Mouse (Mus musculus) brain, embryonic 18.5 days (tissue): ENCODE results near the gene Hist1h4j.
A peak's percentile ranks its signal among the peaks of the same experiment; 100 is the strongest.
"Not testable (repeated sequence)": the region's sequence is repeated elsewhere in the genome, so short reads cannot be mapped to it uniquely, and the experiment has no call there.

Source experiments
- DNase-seq: peaks from one replicate; pipeline ENCODE4 v3.0.0-alpha.2; 2012; ENCODE audit warnings: low read depth, low spot score

Hist1h4j gene

GRCm38 (mm10) chr13:21734906-21735767 lies at the start of gene Hist1h4j:
Gene Hist1h4j (plus strand): TSS chr13:21735064.
- DNase-seq: not testable (repeated sequence)

DNA sequence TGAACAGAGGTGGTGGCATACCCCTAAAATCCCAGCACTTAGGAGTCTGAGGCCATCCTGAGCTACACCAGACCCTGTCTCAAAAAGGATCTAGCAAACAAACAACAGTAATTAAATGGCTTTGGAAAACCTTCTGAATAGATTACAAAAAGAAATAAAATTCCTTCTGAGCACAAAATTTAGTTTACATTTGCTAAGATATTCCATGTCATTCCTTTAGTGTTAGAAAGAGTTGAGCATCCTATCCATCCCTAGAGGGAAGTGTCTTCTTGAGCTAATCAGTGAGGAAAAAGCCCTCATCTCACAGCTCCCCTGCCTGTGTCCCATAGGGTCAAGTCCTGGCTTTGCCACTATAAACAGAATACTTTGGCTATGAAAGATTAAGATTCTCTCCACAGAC lies 37.1 kb upstream of the Hist1h4j start, which contains the start of gene Olfr1359:
TSS of gene Olfr1359 (plus strand) at position 301 of the 400 bp plus-strand sequence.
- no peak for DNase-seq

DNA sequence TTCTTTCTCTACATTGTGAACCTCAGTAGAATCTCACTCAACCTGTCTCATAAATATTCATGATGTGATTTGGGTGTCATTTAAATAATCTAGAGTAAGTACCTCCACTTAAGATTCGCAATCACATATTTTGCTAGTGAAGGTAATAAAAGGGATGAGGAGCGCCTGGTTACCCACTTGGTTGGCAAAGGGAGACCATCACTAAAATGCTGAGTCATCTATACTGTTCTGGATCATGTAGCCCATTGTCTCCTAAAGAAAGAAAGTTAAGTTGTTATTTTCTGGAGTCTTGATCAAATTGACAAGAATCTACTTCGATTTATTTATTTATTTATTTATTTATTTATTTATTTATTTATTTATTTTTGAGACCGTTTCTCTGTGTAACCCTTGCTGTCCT lies 28.2 kb upstream of the Hist1h4j start:
- no peak for DNase-seq

DNA sequence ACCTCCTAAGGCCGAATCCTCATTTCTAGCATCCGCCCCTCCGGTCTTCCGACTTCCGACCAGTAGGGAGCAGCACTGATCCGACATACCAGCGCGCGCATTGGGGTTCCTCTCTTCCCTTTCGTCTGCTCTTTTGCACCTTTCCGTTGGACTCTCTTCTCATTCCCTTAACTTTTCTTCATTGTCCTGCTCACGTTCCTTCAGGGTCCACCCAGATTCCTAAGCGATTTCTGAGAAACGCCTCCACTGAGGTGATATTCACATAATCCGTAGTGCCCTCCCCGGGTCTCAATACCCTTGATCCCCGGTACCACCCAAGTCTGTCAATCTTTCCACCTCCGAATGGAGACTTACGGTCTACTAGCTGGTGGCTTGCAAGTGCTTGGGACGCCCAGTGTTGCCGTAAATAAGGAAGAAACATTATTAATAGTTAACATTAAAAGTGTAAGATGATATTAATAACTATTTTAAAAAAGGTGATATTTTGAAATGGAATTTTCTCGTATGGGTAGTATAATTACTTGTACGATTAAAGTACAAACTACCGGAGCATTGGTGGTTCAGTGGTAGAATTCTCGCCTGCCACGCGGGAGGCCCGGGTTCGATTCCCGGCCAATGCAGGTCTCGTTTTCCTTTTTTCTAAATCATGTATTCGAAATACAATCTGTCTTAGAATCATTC lies 24.7 kb upstream of the Hist1h4j start:
- DNase-seq: no peak

DNA sequence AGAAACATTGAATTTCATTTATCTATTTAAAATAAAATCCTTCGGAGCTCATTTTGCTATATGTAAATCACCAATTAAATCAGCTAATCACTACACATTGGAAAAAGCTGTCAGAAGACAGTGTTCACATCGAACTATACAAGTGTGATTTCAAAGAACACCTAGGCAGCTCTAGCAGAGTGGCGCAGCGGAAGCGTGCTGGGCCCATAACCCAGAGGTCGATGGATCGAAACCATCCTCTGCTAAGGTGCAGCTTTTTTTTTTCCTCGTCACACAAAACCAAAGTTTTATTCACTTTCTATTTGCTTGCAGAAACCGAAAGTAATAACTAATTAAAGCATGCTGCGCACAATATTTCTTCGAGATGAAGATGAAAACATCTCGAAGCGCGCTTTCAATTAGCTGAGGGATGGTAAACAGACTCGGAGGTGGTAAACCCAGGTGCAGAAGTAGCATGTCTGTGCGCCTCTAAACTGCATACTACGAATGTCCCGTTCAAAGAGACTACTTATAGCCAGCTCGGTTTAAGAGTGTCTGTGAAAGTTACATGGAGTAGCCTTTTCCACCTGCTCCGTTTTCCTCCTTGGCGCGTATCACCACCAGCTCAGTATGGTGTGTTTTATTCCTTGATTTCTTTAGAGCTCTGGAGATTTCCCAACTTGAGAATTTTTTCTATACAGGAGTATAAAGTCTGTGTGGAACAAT lies 23.9 kb upstream of the Hist1h4j start:
- no peak for DNase-seq

DNA sequence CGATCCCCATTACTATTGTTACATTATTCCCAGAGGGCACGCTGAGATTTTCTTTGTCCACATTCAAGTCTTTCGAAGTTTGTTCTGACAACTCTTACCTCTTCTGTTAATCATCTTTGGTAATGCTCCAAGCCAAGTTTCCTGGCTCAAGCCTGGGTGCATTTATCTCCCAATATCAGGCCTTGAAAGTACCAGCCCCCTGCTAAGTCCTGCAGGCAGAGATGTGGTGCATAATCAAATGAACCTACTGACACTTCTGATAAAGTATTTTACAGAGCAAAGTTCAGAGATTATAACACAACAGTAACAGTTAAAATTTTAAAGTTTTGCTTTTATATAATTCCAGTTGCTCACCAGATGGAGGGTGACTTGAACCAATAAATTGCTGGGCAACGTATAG lies 23.2 kb upstream of the Hist1h4j start:
- no peak for DNase-seq

GRCm38 (mm10) chr13:21714725-21715124 lies 20.1 kb upstream of the Hist1h4j start:
- DNase-seq: no peak

- no peak for DNase-seq
Observed at GRCm38 (mm10) chr13:21715131-21715863, 19.6 kb upstream of the Hist1h4j start.

DNA sequence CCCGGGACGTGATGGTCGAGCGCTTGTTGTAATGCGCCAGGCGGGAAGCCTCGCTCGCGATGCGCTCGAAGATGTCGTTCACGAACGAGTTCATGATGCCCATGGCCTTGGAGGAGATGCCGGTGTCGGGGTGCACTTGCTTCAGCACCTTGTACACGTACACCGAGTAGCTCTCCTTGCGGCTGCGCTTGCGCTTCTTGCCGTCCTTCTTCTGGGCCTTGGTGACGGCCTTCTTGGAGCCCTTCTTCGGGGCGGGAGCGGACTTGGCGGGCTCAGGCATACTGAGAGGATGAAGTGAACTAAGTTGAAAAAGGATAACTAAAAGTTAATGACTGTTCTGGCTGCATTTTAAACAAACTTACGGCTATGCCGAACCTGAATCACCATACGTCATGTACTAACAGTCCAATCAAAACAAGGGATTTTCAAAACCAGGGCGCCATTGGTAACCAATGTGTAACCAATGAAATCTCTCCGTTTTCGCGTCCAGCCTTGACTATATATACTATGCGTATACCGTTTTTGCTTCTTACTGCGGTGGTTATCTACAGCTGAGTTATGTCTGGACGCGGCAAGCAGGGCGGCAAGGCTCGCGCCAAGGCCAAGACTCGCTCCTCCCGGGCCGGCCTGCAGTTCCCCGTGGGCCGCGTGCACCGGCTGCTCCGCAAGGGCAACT lies 18.9 kb upstream of the Hist1h4j start, which contains the start of the genes Hist1h2bl and Hist1h2ai:
TSS of gene Hist1h2bl (minus strand) at position 280 of the 676 bp plus-strand sequence.
TSS of gene Hist1h2ai (plus strand) at position 559 of the 676 bp plus-strand sequence.
- peak; percentile 94 for DNase-seq

DNA sequence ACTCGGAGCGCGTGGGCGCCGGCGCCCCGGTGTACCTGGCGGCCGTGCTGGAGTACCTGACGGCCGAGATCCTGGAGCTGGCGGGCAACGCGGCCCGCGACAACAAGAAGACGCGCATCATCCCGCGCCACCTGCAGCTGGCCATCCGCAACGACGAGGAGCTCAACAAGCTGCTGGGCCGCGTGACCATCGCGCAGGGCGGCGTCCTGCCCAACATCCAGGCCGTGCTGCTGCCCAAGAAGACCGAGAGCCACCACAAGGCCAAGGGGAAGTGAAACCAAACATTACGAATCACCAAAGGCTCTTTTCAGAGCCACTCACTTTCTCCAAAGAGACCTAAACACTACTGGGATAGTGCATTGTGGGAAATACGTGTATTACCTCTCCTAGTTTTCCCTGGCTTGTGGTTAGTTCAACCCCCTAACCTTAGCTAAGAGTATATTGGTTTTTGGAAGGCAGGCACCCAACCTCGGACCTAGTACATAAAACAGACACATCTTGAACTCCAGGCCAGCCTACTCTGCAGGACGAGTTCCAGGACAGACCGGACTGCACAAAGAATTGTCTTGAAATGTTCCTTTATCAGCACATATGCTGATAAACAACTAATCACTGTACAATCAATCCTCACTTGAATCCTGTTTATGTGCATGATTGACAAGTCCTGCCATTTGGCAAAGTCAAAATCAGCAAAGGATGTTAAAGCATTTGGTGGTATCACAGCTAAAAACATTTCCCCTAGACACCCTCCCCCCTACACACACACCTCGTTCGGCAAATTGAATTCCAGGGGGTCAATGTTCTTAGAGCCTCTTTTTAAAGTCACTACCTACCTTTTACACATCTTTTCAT lies 18.1 kb upstream of the Hist1h4j start:
- DNase-seq: not testable (repeated sequence)

DNA sequence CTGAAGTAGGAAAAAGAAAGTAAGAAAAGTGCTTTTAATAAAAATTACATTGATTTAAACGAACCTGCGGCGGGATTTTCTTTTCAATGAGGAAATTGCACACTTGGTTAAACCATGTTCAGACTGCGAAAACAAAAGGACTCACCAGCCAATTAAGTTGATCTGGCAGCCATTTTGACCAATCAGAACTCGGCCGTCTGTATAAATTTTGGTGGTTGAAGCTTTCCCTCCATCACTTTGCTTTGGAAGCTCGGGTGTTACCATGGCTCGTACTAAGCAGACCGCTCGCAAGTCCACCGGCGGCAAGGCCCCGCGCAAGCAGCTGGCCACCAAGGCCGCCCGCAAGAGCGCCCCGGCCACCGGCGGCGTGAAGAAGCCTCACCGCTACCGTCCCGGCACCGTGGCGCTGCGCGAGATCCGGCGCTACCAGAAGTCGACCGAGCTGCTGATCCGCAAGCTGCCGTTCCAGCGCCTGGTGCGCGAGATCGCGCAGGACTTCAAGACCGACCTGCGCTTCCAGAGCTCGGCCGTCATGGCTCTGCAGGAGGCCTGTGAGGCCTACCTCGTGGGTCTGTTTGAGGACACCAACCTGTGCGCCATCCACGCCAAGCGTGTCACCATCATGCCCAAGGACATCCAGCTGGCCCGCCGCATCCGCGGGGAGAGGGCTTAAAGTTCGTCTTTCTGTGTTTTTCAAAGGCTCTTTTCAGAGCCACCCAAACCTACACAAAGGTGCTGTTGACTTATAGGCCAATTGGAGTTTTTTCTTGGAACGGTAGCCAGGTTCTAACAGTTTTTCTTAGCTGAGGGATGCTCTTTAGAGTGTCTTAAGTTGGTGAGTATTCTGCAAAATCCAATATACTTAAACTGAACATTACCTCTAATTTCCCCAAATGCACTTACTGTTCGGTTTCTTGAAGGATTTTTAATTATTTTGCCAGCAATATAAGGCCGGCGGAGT lies 17.2 kb upstream of the Hist1h4j start, which contains the start of gene Hist1h3h:
TSS of gene Hist1h3h (plus strand) at position 263 of the 961 bp plus-strand sequence.
- peak; percentile 90 for DNase-seq

- DNase-seq: no peak
Observed at GRCm38 (mm10) chr13:21718381-21719080, 16.3 kb upstream of the Hist1h4j start.

DNA sequence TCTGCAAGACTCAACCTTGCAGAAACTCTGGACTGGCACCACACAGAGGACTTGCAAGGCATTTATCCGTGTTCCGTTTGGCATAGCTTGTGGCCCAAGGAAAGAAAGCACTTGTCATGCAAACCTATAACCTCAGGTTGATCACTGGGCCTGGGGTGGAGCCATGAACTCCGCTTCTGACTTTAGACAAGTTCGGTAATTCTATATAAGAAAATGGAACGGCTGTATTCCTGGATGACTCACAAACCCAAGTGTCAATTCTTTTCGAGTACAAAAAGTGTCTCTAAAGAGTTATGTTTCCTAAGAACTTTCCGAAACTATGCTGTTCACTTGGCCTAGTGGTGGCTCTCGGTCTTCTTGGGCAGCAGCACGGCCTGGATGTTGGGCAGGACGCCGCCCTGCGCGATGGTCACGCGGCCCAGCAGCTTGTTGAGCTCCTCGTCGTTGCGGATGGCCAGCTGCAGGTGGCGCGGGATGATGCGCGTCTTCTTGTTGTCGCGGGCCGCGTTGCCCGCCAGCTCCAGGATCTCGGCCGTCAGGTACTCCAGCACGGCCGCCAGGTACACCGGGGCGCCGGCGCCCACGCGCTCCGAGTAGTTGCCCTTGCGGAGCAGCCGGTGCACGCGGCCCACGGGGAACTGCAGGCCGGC lies 13.6 kb upstream of the Hist1h4j start:
- DNase-seq: not testable (repeated sequence)

DNA sequence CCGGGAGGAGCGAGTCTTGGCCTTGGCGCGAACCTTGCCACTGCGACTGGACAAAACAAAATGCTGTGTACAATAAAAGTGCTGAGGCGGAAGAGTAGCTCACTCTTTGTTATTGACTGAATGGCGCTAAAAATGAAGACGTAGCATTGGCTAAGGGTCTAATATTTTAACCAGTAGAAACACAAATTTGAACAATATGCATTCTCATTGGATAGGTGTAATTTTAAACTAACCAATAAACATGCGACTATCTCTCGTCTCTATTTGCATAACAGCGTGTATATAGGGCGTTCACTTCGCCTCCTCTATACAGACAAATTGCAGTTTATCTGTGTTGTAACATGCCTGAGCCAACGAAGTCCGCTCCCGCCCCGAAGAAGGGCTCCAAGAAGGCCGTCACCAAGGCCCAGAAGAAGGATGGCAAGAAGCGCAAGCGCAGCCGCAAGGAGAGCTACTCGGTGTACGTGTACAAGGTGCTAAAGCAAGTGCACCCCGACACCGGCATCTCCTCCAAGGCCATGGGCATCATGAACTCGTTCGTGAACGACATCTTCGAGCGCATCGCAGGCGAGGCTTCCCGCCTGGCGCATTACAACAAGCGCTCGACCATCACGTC lies 13.0 kb upstream of the Hist1h4j start, which contains the start of gene Hist1h2bm:
TSS of gene Hist1h2bm (plus strand) at position 288 of the 616 bp plus-strand sequence.
- peak; percentile 90 for DNase-seq

- no peak for DNase-seq
Observed at GRCm38 (mm10) chr13:21722373-21722925, 12.4 kb upstream of the Hist1h4j start.
